Mouse (Mus musculus): Measurements from ENCODE around the gene Ric1.
A peak's percentile ranks its signal among the peaks of the same experiment; 100 is the strongest.
"Not testable (repeated sequence)": the region's sequence is repeated elsewhere in the genome, so short reads cannot be mapped to it uniquely, and the experiment has no call there.

The Ric1 gene

DNA sequence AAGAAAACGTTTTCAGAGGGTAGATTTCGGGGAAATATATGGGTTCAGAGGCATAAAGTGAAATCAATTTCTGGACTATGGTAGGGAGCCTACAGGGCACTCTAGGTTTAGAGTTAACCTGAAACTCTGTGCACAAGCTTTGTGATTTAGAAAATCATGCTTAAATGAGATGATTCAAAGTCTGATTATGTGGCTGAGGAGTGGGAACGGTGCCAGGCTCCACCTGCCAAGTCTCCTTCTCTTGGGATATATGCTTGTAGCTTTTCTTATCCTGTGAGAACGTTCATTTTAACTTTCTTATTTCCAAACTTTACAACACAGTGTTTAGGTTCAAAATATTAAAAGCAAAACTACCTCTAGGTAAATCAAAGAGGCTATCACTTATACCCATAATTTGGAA lies 2.5 kb downstream of the Ric1 start:
- peak; percentile 19 to 59 for DNase-seq (ENCODE audit: inconsistent age in 2 of 2, low spot score in 1 of 2)

DNA sequence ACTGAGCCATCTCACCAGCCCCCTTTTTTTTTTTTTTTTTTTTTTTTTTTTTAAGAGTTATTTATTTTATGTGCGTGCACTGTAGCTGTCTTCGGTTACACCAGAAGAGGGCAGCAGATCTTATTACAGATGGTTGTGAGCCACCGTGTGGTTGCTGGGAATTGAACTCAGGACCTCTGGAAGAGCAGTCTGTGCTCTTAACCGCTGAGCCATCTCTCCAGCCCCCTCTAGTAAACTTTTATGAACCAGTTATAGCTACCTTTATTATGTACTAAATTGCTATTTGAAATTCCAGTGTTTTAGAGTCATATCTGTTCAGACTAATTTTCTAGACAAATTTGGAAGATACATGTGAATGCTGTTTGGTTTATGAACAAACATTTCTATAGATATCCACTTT lies 3.5 kb downstream of the Ric1 start:
- not testable (repeated sequence) for DNase-seq (ENCODE audit: inconsistent age in 2 of 2, low spot score in 1 of 2)

DNA sequence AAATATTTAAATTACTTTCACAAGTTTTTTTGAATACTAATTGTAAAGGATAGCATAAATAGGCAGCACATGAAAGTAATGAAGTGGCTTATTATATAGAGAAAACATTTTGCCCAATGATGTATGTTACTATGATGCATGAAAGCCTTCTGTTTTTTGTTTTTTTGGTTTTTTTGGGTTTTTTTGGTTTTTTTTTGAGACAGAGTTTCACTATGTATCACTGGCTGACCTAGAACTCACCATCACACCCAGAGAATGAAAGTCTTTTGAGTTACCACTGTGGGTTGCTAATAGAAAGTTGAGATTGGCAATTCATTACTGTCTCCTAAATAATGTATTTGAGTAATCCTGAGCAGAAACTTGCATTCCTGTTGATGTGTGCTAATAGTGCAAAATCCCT lies 4.8 kb downstream of the Ric1 start:
- DNase-seq (ENCODE audit: inconsistent age in 2 of 2, low spot score in 1 of 2), result no peak

DNA sequence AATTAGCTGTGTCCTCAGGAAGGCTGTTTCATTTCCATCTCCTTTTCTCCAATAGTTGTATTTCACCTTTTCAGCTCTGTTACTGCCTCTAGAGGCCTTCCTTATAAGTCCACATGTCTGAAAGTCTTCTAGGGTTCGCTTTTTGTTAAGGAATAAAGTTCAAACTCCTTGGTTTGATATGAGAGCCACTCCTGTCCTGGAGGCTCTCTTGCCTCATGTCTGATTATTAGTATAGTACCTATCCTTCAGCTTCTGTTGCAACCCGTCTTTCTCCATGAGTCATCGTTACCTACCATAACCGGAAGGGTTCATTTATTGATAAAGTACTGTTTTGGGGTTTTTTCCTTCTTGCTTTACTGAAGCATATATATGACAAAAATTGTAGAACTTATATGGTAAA lies 5.2 kb downstream of the Ric1 start:
- DNase-seq (ENCODE audit: inconsistent age in 2 of 2, low spot score in 1 of 2), result no peak

DNA sequence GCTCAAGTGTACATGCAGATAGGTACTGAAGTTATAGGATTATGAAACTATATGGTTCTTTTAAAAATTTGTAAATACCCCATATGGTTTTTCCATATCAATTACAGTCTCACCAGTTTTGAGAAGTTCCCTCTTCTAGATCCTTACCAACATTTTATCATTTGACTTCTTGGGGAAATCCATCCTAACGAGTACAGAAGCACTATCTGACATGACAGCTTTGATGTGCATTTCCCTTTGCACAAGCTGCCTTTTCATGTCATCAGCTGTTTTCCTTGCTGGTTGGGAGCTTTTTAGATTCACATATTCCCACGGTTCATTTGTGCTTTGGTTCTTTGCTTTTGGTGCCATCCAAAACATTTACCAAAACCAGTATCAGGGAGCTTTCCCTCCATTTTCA lies 6.5 kb downstream of the Ric1 start:
- no peak for DNase-seq (ENCODE audit: inconsistent age in 2 of 2, low spot score in 1 of 2)

DNA sequence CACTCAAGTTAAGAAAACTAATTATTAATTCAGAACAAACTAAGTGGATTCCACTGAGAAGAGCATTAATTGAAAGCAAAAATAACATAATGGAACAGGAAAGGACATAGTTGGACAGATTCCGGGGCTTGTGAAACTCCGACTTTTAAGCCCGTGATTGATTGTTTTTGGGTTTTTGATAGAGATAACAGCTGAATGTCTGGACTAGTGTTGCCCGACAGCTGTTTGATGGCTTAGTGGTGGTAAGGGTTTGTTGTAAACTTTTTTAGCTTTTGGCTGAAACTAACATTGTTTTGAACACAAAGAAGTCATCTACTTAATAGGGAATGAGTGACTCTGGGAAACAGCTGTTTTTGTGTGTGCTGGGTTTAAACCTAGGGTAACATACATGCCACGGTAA lies 11.9 kb downstream of the Ric1 start:
- DNase-seq (ENCODE audit: inconsistent age in 2 of 2, low spot score in 1 of 2), result peak in 1 of 2 experiments; percentile 35

DNA sequence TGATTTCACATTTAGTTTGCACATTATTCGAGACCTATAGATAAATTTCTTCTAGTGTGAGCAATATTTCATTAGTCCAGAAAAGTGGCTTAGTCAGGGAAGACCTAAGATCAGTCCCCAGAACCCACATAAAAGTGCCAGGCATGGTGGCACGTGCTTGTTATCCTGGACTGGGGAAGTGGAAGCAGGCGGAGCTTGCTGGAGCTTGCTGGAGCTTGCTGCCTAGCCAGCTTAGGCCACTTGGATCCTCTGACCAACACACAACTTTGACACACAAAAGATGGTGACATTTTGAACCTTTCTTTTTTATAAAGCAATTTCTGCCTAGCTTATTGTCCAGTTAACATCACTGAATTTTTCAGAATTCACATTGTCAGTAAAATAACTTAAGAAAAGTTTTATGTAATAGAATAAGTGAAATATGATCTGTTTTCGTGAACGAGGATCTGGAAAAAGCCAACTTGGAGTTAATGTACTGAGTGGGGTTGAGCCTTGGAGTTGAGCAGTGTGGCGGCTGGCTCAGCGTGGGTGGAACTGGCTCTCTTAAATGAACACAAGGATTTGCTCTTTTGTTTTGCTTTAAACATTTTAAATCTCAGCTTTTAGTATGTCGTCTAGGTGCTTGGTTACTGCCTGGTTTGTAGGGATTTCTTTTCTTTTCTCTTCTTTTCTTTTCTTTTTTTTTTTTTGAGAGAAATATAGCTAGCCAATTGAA lies 20.3 kb downstream of the Ric1 start:
- no peak for DNase-seq (ENCODE audit: inconsistent age in 2 of 2, low spot score in 1 of 2)

DNA sequence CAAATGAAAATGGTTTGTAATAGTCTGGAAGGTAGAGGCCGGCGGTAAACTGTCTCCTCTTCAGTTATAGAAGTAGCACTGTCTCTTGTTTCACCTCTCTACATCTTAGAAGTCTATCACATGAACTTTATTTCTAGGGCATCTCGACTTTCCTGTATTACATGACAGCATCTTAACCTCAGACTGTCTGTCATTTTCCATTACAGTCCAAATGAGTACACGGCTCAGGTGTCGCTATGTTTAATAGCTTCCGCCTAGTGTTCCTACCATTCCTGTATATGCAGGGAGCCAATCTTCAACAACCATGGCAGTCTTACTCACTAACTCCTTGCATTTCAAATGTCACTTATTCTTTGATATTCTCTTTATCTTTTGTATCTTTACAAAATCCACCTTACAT lies 21.9 kb downstream of the Ric1 start:
- DNase-seq (ENCODE audit: inconsistent age in 2 of 2, low spot score in 1 of 2), result no peak

DNA sequence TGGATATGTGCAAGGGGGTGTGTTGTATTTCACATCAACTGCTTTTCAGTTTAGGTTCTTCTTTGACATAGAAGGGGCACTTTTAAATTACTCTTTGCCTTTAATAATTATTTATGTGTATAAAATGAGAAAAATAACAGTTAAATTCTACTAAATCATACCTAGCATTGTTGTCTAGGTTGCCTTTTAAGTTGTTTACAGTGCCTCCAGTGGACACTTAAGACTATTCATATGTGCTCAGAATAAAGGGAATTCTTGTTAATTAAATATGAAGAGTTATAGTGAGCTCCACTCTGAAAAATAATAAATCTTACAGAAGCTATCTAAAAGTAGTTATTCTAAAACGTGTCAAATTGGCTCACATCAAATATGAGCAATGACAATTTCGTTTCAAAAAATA lies 28.5 kb downstream of the Ric1 start:
- DNase-seq (ENCODE audit: inconsistent age in 2 of 2, low spot score in 1 of 2), result no peak

DNA sequence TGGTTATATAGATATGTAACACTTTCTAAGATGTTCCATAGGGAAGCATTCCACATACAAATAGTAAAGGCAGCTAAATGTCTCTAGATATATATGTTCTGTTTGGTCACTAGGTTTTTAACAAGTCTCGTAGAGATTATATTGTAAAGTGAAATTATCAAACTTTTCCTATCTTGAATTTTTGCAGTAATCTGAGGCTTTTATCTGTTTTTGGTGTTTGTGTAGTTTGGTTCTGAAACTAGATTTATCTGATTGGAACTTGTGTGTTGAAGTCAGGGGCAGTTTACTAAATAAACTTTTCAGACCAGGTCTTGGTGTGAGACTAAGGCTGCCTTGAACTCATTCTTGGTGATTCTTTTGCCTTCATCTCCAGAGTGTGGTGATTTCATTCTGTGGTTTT lies 29.0 kb downstream of the Ric1 start:
- no peak for DNase-seq (ENCODE audit: inconsistent age in 2 of 2, low spot score in 1 of 2)

DNA sequence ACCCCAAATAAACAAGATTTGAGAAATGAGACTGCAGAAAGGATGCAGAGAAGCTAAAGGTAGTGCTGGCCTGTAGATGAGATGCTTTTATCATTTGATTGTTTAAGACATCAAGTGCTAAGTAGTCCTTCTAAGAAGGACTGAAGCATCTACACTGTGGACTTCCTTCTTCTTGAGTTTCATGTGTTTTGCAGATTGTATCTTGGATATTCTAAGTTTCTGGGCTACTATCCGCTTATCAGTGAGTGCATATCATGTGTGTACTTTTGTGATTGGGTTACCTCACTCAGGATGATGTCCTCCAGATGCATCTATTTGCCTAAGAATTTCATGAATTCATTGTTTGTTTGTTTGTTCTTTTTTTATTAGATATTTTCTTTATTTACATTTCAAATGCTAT lies 29.9 kb downstream of the Ric1 start:
- not testable (repeated sequence) for DNase-seq (ENCODE audit: inconsistent age in 2 of 2, low spot score in 1 of 2)

DNA sequence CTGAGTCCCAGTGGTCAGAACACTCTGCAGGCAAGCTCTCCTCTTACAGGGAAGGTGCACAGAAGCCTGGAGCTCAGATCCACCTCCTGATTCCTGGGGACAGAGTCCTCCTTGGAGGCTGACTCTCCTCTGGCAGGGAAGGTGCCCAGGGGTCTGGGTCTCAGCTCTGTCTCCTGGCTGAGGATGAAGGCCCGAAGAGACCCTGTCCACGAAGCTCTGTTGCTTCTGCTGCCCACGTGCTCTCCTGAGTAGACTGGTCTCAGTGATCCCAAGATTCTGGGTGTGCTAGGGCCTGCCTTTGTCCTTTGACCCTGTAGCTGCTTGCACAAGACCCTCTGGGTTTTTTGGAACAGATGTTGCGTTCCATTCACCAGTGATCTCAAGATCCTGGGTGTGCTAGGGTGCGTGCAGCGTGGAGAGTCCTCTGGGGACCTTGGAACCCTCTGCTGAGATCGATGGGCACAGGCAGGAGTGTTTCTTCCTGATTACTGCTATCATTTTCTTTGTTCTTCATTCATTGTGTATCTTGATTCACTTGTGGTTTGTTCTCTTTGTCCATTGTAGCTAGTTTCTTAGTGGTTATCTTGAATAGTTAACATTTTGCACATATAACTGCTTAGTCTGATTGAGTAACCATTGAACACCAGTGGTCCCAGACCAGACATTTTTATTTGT lies 35.2 kb downstream of the Ric1 start:
- not testable (repeated sequence) for DNase-seq (ENCODE audit: inconsistent age in 2 of 2, low spot score in 1 of 2)

DNA sequence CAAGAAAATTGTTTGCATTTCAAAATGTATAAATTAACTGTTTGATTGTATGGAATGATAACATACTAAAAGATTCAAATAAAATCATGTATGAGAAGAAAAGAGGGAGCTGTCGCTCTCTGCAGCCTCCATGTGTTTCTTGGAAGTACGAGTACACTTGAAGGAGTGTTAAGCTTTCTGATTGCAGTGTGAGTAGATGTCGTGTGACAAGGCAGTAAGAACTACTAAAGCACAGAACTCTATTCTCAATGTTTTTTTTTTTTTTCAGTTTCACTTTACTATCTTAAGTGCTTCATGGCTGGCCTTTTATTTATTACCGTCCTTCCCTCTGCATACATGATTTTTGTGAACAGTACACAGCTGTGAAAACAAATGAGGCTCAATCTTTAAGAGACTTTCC lies 40.1 kb downstream of the Ric1 start:
- DNase-seq (ENCODE audit: inconsistent age in 2 of 2, low spot score in 1 of 2), result no peak

DNA sequence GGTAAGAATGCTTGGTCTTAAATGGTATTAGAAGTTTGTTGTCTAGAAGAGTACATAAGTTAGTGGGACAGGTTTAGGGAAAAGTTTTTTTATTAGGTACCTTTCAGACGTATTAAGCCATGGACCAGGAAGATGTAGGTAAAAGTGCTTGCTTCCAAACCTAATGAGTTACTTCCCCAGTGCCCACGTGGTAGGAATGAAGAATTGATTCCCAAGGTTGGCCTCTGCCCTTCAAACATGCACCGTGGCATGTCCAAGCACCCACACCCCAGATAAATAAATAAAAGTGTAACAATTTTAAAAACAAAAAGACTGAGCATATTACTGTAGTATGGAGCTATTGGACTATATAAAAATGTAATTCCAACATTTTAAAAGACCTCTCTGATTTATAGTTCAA lies 40.5 kb downstream of the Ric1 start:
- DNase-seq (ENCODE audit: inconsistent age in 2 of 2, low spot score in 1 of 2), result no peak

DNA sequence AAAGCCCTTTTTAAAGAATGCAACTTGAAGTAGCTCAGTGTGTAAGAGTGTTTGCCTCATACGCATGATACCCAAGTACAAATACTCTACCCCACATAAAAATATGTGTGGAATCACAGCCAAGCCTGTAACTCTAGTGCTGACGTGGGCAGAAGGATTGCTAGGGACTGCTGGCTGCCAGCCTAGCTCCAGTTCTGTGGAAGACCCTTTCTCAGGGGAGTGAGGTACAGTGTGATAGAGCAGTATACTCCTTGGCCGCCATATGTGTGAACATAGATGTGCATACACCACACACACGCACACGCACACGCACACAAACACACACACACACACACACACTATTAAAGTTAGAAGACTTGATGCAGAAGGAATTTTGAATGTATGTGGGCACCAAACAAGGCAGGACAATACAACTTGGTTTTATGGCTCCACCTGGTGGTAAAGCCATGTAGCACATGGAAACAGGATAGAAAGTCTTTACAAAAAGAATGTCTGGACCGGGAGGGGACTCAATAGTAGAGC lies 41.2 kb downstream of the Ric1 start:
- DNase-seq (ENCODE audit: inconsistent age in 2 of 2, low spot score in 1 of 2), result peak; percentile 40 to 84

DNA sequence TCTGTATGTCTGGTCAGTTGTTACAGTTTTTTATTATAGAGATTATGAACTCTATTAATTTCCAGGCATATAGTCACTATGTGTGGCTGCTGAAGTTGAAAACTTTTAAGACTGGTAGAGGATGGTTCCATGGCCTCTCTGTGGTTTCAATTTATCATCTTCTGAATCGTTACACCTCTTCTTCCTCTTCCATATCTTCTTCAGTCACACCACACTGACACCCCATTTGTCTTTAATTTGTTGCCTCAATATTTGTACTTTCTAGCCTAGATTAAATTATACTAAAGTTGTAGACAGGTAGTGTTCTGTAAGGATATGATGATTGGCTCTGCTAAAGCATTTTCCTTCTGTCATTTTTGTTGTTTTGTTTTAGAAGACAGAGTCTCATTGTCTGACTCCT lies 44.4 kb downstream of the Ric1 start:
- no peak for DNase-seq (ENCODE audit: inconsistent age in 2 of 2, low spot score in 1 of 2)

DNA sequence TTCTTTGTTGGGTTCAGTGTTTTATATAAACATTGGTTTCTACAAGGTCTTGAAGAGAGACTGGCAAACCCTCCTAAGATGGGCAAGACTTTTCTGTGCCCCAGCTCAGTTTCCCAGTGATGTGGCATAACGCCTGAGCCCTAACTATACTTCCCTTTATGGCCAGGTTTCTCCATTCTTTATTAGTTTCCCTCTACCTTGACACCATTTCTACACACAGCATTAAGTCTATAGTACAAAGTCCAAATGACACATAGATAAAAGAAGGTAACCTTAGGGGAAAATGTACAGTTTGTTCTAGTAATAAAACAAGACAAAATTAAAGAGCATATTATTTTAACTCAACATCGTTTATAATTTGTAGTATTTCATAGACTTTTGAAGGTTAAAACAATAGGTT lies 60.4 kb downstream of the Ric1 start:
- no peak for DNase-seq (ENCODE audit: inconsistent age in 2 of 2, low spot score in 1 of 2)

DNA sequence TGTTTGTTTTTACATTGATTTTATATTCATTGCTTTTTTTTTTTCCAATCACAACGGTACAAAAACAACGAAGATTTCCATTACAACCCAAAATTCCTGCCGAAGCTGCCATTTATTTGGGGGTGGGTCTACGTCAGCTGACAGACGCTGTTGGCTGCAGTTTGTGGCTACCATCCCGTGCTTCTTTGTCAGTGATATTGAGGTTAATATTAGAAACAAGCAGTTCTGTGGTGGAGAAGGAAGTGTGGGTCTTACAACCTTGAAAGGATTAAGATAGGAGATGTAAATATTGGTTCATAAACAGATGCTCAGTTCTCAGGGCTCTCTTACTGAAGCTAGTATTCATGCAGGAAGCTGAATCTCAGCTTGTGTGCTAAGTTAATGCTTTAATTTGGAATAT lies 61.7 kb downstream of the Ric1 start:
- DNase-seq (ENCODE audit: inconsistent age in 2 of 2, low spot score in 1 of 2), result no peak

DNA sequence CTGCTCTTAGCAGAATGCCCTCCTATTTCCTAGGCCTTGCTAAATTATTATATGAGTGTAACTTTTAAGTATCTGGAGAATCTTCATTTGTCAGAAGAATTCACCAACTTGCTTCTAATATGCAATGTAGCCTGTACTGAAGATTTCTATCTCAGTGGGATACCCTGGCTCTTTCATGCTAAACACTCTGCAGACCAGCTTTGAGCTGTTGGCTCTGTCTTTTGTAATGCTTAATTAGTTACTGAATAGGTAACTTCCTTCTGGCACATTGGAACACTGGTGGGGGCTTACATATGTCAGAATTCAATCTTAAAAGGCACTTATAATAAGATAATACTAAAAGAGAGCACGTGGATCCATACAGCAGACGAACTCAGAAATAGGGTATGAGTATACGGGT lies 71.7 kb downstream of the Ric1 start:
- not testable (repeated sequence) for DNase-seq (ENCODE audit: inconsistent age in 2 of 2, low spot score in 1 of 2)

DNA sequence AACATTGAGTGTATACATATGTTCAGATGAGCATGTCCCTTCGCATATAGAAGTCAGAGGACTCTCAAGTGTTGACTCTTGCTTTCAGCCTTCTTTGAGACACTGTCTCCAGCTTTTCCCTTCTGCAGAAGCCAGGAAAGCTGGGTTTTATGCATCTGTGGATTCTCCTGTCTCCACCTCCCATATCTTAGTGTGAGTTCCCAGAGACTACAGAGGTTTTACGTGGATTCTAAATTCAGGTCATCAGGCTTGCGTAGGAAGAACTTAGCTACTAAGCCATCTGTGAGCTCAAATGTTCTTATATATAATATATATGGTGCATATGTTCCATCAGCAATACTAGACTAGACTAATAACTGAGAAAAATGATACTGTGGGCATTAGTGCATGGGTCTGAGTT lies 74.2 kb downstream of the Ric1 start:
- DNase-seq (ENCODE audit: inconsistent age in 2 of 2, low spot score in 1 of 2), result no peak

DNA sequence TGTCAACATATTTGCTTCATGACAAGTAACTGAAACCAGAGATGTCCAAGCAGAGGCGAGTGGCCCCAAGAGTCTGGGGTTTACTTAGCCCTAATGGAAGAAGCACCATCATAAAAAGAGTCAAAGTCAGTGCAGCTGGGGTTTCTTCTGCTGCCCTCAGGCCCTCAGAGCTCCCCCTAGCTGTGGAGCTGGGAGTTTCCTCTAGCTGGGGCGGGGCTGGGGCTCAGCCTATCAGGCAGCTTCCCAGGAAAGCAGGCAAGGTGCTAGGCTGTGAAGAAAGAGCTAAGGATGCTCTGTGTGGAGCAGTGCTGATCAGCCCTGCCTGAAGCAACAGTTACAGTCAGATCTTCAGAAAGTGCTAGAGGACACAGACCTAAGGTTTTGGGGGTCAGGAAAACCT lies 74.9 kb downstream of the Ric1 start:
- DNase-seq (ENCODE audit: inconsistent age in 2 of 2, low spot score in 1 of 2), result peak in 1 of 2 experiments; percentile 37

DNA sequence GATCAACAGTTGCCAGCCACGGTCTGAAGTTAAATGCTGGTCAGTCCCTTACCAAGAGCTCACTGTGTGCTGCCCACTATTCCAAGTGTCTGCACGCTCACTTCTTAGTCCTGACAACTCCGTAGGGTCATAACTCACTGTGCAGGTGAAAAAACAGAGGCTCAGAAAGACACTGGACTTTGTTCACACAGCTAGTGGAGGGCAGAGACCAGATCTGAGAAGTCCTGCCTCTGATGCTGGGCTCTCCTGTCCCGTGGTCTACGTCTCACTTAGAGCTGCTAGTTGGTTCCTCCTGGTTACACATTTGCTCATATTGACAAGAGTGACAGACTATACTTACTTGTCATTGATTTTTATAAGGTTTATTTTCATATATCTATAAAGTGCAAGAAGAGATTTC lies 76.9 kb downstream of the Ric1 start:
- no peak for DNase-seq (ENCODE audit: inconsistent age in 2 of 2, low spot score in 1 of 2)

All from adrenal gland, adult (tissue).